Mouse (Mus musculus) regulatory T cell (primary cell): ENCODE data around the gene Amy2a5.
"Not testable (repeated sequence)": the region's sequence is repeated elsewhere in the genome, so short reads cannot be mapped to it uniquely, and the experiment has no call there.

Source experiments
- in situ Hi-C: fragments of 300-600 bp; cut with MboI, MseI; formaldehyde crosslinking; loops from one replicate; pipeline ENCODE4 v1.15.1; 2025; ENCODE audit warnings: high pct_unique_total_duplicates

Amy2a5 gene

GRCm38 (mm10) chr3:113258737-113259136, at the start of gene Amy2a5:
Amy2a5 (minus strand) TSS chr3:113258837.
- in situ Hi-C loops, result loop anchor here (10.0 kb wide), 1 partner anchor 276 kb away; the partner anchor contains the start of gene Amy2a1

GRCm38 (mm10) chr3:113291349-113291748, 32.7 kb upstream of the Amy2a5 start, which contains the start of gene Amy2a4:
Amy2a4 (minus strand) TSS chr3:113291449.
- in situ Hi-C loops, result not testable (repeated sequence)

GRCm38 (mm10) chr3:113280285-113280684, 21.6 kb upstream of the Amy2a5 start:
- in situ Hi-C loops, result not testable (repeated sequence)

GRCm38 (mm10) chr3:113279586-113279985, 20.9 kb upstream of the Amy2a5 start:
- in situ Hi-C loops, result loop anchor here (5.0 kb wide), 1 partner anchor 37 kb away; no protein-coding TSS in a partner anchor

GRCm38 (mm10) chr3:113227115-113227514, 31.5 kb downstream of the Amy2a5 start:
- in situ Hi-C loops, result no loop called here
